Mouse (Mus musculus) thymus, adult 2 months (tissue): Measurements from ENCODE around the gene Ocel1. TPM values are rescaled to one million over a fixed set of nuclear protein-coding genes. Genes with fewer than 3 reads are reported as not detected.
"Not testable (repeated sequence)": the region's sequence is repeated elsewhere in the genome, so short reads cannot be mapped to it uniquely, and the experiment has no call there.

Experiments
- DNase-seq: peaks from one replicate; pipeline ENCODE4 v3.0.0; 2021
- H3K27ac ChIP-seq: fragments of 200-500 bp; 2 replicates; pipeline ENCODE4 v1.5.1; 2012; ENCODE audit warnings: low read length, control low read depth; ENCODE audit not compliant: control insufficient read depth, insufficient read depth
- H3K27me3 ChIP-seq: fragments of 200-500 bp; 2 replicates; pipeline ENCODE4 v1.6.1; 2012; ENCODE audit warnings: mild to moderate bottlenecking, low read length, moderate library complexity, mixed read lengths; ENCODE audit not compliant: control insufficient read depth, insufficient read depth
- H3K36me3 ChIP-seq: fragments of 200-500 bp; 2 replicates; pipeline ENCODE4 v1.6.1; 2012; ENCODE audit warnings: mild to moderate bottlenecking, low read length, moderate library complexity; ENCODE audit not compliant: control insufficient read depth, insufficient read depth
- H3K4me1 ChIP-seq: fragments of 200-500 bp; replicated peaks from 2 replicates; pipeline ENCODE4 v1.6.1; 2012; ENCODE audit warnings: low read length; ENCODE audit not compliant: control insufficient read depth, insufficient read depth
- H3K4me3 ChIP-seq: fragments of 200-500 bp; 2 replicates; pipeline ENCODE4 v1.5.1; 2012; ENCODE audit warnings: mild to moderate bottlenecking, low read length, control low read depth, moderate library complexity; ENCODE audit not compliant: control insufficient read depth, insufficient read depth
- CTCF ChIP-seq: fragments of 200-500 bp; IDR thresholded peaks from 2 replicates; pipeline ENCODE4 v1.5.1; 2012; ENCODE audit warnings: mild to moderate bottlenecking, control low read depth, low read length, moderate library complexity, borderline replicate concordance; ENCODE audit not compliant: control insufficient read depth, poor library complexity, insufficient read depth; ENCODE audit errors: extremely low read depth
- POLR2A ChIP-seq: fragments of 200-500 bp; IDR thresholded peaks from 2 replicates; pipeline ENCODE4 v1.6.1; 2012; ENCODE audit warnings: mild to moderate bottlenecking, low read length, control low read depth, moderate library complexity; ENCODE audit not compliant: control insufficient read depth, poor library complexity, insufficient read depth; ENCODE audit errors: extremely low read depth
- WGBS: fragments of 180-500 bp; shearing (Covaris S2); methylation state at CpG from one replicate; pipeline ENCODE4 v1.1.7; 2018; 5-methylcytosine and 5-hydroxymethylcytosine counted together
- polyA plus RNA-seq: library from polyadenylated mRNA; depleted of rRNA; stranded (reverse); fragments of >200 nt; gene quantifications from 2 replicates; pipeline ENCODE4 v1.2.3, GENCODE M21; 2012; rRNA removed

Gene Ocel1
- 34.9 and 36.1 TPM in 2 replicates for polyA plus RNA-seq

GRCm38 (mm10) chr8:71371236-71371848, at the start of gene Ocel1:
TSS of gene Ocel1 (plus strand) at chr8:71371298.
- Histone ChIP-seq H3K36me3 (no peaks in the 10 kb centered on the region), H3K27me3 (no peaks in the 10 kb centered on the region), H3K27ac (peak within 1 kb of the TSS; percentile 13), H3K4me1 (peaks cover 25% of the 10 kb centered on the region), H3K4me3 (peak within 1 kb of the TSS; percentile 62)
- peak; percentile 100 for TF ChIP-seq CTCF
- TF ChIP-seq POLR2A, result peak; percentile 95
- WGBS, result under 1% methylated on average over 68 of the region's 68 CpGs
- DNase-seq, result peak; percentile 97

GRCm38 (mm10) chr8:71322939-71323338, 48.2 kb upstream of the Ocel1 start:
- WGBS, result 94% methylated on average over 3 of the region's 3 CpGs

GRCm38 (mm10) chr8:71324848-71325247, 46.2 kb upstream of the Ocel1 start:
- DNase-seq, result peak; percentile 43
- no peaks in the 10 kb centered on the region for H3K27me3 ChIP-seq
- TF ChIP-seq POLR2A, result no peak
- TF ChIP-seq CTCF, result no peak
- H3K4me3 ChIP-seq, result no peak overlapping the region
- no peaks in the 10 kb centered on the region for H3K4me1 ChIP-seq
- peaks cover 60% of the 10 kb centered on the region for H3K36me3 ChIP-seq
- H3K27ac ChIP-seq, result no peak overlapping the region
- WGBS, result 96% methylated on average over 1 of the region's 1 CpGs

More at GRCm38 (mm10) chr8:71322939-71323338, 48.2 kb upstream of the Ocel1 start:
- no peak for DNase-seq
- no peak overlapping the region for H3K27ac ChIP-seq
- H3K27me3 ChIP-seq, result no peaks in the 10 kb centered on the region
- no peaks in the 10 kb centered on the region for H3K4me1 ChIP-seq
- peaks cover 51% of the 10 kb centered on the region for H3K36me3 ChIP-seq
- TF ChIP-seq POLR2A (no peak), CTCF (no peak)
- H3K4me3 ChIP-seq, result no peak overlapping the region

- H3K36me3 ChIP-seq, result not testable (repeated sequence)
Observed at GRCm38 (mm10) chr8:71337834-71338233, 33.3 kb upstream of the Ocel1 start.

GRCm38 (mm10) chr8:71340625-71341024, 30.5 kb upstream of the Ocel1 start:
- H3K36me3 ChIP-seq, result peaks cover 28% of the 10 kb centered on the region
- DNase-seq, result peak; percentile 43
- TF ChIP-seq CTCF (no peak), POLR2A (no peak)

More at GRCm38 (mm10) chr8:71337834-71338233, 33.3 kb upstream of the Ocel1 start:
- not testable (repeated sequence) for H3K4me1 ChIP-seq, DNase-seq, H3K27ac ChIP-seq, H3K27me3 ChIP-seq, H3K4me3 ChIP-seq
- 95% methylated on average over 6 of the region's 6 CpGs for WGBS

GRCm38 (mm10) chr8:71346581-71346980, 24.5 kb upstream of the Ocel1 start:
- no peak overlapping the region for H3K27ac ChIP-seq
- peaks cover 70% of the 10 kb centered on the region for H3K36me3 ChIP-seq
- no peak for TF ChIP-seq CTCF
- no peak for TF ChIP-seq POLR2A
- H3K27me3 ChIP-seq, result no peaks in the 10 kb centered on the region
- no peak for DNase-seq
- H3K4me1 ChIP-seq, result no peaks in the 10 kb centered on the region
- H3K4me3 ChIP-seq, result no peak overlapping the region
- WGBS, result 97% methylated on average over 1 of the region's 1 CpGs

More at GRCm38 (mm10) chr8:71340625-71341024, 30.5 kb upstream of the Ocel1 start:
- Histone ChIP-seq H3K4me1 (no peaks in the 10 kb centered on the region), H3K4me3 (no peak overlapping the region), H3K27me3 (no peaks in the 10 kb centered on the region), H3K27ac (no peak overlapping the region)
- 98% methylated on average over 5 of the region's 5 CpGs for WGBS

- TF ChIP-seq CTCF (no peak), POLR2A (no peak)
- peaks cover 66% of the 10 kb centered on the region for H3K36me3 ChIP-seq
Observed at GRCm38 (mm10) chr8:71351117-71351516, 20.0 kb upstream of the Ocel1 start.

More at GRCm38 (mm10) chr8:71351117-71351516, 20.0 kb upstream of the Ocel1 start:
- Histone ChIP-seq H3K4me3 (no peak overlapping the region), H3K27me3 (no peaks in the 10 kb centered on the region), H3K27ac (no peak overlapping the region), H3K4me1 (no peaks in the 10 kb centered on the region)
- 85% methylated on average over 3 of the region's 3 CpGs for WGBS
- no peak for DNase-seq
